Mouse (Mus musculus): Measurements from ENCODE around the gene Upf1. TPM values are rescaled to one million over a fixed set of nuclear protein-coding genes. Genes with fewer than 3 reads are reported as not detected.

Upf1 gene
- polyA plus RNA-seq, 1 experiment from 2014 or later: 14.4 TPM

DNA sequence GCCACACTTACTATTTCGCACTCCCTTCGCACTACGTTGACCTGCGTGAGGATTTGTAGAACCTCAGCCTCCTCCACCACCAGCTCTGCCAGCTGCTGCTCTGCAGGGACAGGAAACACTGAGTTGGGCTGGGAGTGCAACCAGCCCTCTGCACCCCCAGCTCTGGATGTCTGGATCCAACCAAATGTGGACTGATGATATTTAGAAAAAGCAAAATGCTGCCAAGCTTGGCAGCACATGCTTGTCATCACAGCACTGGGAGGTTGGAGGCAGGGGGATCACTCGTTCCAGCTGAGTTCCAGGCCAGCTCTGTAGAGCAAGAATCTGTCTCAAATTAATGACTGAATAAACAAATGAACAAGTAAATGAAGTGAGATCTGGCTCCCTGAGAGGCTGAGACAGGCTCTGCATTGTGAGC lies 59.1 kb downstream of the Upf1 start:
- no peak overlapping the region for H3K9ac ChIP-seq (replicated peaks; ENCODE audit: low read depth, low read length)
- no peaks in the 10 kb centered on the region for H3K9me3 ChIP-seq (ENCODE audit: control insufficient read depth, low read length)
- no peak overlapping the region for H3K27ac ChIP-seq (ENCODE audit: low read depth, low read length)
- no peaks in the 10 kb centered on the region for H3K4me1 ChIP-seq (ENCODE audit: control insufficient read depth, insufficient read depth, low read length)
- H3K27me3 ChIP-seq (ENCODE audit: control insufficient read depth, insufficient read depth, low read length): no peaks in the 10 kb centered on the region
- WGBS: 83% methylated on average over 5 of the region's 5 CpGs
- no peak overlapping the region for H3K4me2 ChIP-seq (ENCODE audit: low read depth, low read length)
- peaks cover 66% of the 10 kb centered on the region for H3K36me3 ChIP-seq (ENCODE audit: control insufficient read depth, insufficient read depth, low read length)
- ATAC-seq (ENCODE audit: low read depth): no peak
- no peak overlapping the region for H3K4me3 ChIP-seq (ENCODE audit: low read depth, low read length)

- H3K4me3 ChIP-seq (ENCODE audit: low read depth, low read length): no peak overlapping the region
- no peaks in the 10 kb centered on the region for H3K9me3 ChIP-seq (ENCODE audit: control insufficient read depth, low read length)
- no peak overlapping the region for H3K27ac ChIP-seq (ENCODE audit: low read depth, low read length)
- peaks cover 18% of the 10 kb centered on the region; the same call in 1 of the 2 replicates for H3K36me3 ChIP-seq (ENCODE audit: control insufficient read depth, insufficient read depth, low read length)
- H3K27me3 ChIP-seq (ENCODE audit: control insufficient read depth, insufficient read depth, low read length): no peaks in the 10 kb centered on the region
- no peak overlapping the region for H3K4me2 ChIP-seq (ENCODE audit: low read depth, low read length)
- no peak overlapping the region for H3K9ac ChIP-seq (replicated peaks; ENCODE audit: low read depth, low read length)
- no peak for ATAC-seq (ENCODE audit: low read depth)
- 0 out of 2 replicates have a peak, but pooled peaks cover 7% of the 10 kb centered on the region for H3K4me1 ChIP-seq (ENCODE audit: control insufficient read depth, insufficient read depth, low read length)
- 90% methylated on average over 8 of the region's 8 CpGs for WGBS
Observed at GRCm38 (mm10) chr8:70286737-70287136, 66.3 kb downstream of the Upf1 start.

DNA sequence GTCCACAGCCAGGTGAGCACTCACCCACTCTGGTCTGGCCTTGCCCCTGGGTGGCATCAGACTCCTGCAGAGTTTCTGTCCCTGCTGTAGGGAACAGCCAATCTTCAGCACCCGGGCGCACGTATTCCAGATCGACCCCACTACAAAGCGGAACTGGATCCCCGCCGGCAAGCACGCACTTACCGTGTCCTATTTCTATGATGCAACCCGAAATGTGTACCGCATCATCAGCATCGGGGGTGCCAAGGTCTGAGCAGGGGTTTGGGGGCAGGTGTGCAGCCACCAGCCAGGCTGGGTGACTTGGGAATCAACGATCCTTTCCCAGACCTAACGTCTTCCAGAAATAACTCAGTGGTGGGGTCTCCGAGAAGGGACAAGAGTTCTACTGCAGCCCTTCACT lies 67.8 kb downstream of the Upf1 start:
- Histone ChIP-seq H3K9ac (replicated peaks; ENCODE audit: low read depth, low read length) (no peak overlapping the region), H3K27ac (ENCODE audit: low read depth, low read length) (no peak overlapping the region), H3K36me3 (ENCODE audit: control insufficient read depth, insufficient read depth, low read length) (peaks cover 16% of the 10 kb centered on the region; the same call in 1 of the 2 replicates), H3K9me3 (ENCODE audit: control insufficient read depth, low read length) (no peaks in the 10 kb centered on the region), H3K27me3 (ENCODE audit: control insufficient read depth, insufficient read depth, low read length) (no peaks in the 10 kb centered on the region), H3K4me2 (ENCODE audit: low read depth, low read length) (no peak overlapping the region), H3K4me1 (ENCODE audit: control insufficient read depth, insufficient read depth, low read length) (0 out of 2 replicates have a peak, but pooled peaks cover 7% of the 10 kb centered on the region), H3K4me3 (ENCODE audit: low read depth, low read length) (no peak overlapping the region)
- no peak for ATAC-seq (ENCODE audit: low read depth)
- WGBS: 96% methylated on average over 15 of the region's 15 CpGs

DNA sequence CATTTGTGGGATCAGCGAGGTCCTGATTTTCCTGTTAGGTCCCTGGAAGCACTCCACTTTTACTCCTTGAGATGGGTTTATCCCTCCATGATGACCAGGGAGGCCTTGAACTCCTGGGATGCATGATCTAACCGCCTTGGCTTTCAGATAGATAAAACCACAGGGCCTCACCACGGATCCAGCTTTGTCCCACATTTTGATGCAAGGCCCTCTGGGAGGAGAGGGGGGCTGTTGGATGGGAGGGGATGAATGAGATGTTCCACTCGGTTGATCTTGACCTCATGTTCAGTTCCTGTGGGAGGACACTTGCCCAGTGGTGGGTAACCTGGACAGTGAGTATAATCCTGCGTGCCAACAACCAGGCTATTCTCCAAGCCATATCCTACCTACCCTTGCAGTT lies 68.7 kb downstream of the Upf1 start:
- 0 out of 2 replicates have a peak, but pooled peaks cover 7% of the 10 kb centered on the region for H3K4me1 ChIP-seq (ENCODE audit: control insufficient read depth, insufficient read depth, low read length)
- no peak overlapping the region for H3K4me3 ChIP-seq (ENCODE audit: low read depth, low read length)
- H3K4me2 ChIP-seq (ENCODE audit: low read depth, low read length): no peak overlapping the region
- H3K9ac ChIP-seq (replicated peaks; ENCODE audit: low read depth, low read length): no peak overlapping the region
- peaks cover 10% of the 10 kb centered on the region; the same call in 1 of the 2 replicates for H3K36me3 ChIP-seq (ENCODE audit: control insufficient read depth, insufficient read depth, low read length)
- no peak for ATAC-seq (ENCODE audit: low read depth)
- 77% methylated on average over 5 of the region's 5 CpGs for WGBS
- H3K9me3 ChIP-seq (ENCODE audit: control insufficient read depth, low read length): no peaks in the 10 kb centered on the region
- no peaks in the 10 kb centered on the region for H3K27me3 ChIP-seq (ENCODE audit: control insufficient read depth, insufficient read depth, low read length)
- H3K27ac ChIP-seq (ENCODE audit: low read depth, low read length): no peak overlapping the region

DNA sequence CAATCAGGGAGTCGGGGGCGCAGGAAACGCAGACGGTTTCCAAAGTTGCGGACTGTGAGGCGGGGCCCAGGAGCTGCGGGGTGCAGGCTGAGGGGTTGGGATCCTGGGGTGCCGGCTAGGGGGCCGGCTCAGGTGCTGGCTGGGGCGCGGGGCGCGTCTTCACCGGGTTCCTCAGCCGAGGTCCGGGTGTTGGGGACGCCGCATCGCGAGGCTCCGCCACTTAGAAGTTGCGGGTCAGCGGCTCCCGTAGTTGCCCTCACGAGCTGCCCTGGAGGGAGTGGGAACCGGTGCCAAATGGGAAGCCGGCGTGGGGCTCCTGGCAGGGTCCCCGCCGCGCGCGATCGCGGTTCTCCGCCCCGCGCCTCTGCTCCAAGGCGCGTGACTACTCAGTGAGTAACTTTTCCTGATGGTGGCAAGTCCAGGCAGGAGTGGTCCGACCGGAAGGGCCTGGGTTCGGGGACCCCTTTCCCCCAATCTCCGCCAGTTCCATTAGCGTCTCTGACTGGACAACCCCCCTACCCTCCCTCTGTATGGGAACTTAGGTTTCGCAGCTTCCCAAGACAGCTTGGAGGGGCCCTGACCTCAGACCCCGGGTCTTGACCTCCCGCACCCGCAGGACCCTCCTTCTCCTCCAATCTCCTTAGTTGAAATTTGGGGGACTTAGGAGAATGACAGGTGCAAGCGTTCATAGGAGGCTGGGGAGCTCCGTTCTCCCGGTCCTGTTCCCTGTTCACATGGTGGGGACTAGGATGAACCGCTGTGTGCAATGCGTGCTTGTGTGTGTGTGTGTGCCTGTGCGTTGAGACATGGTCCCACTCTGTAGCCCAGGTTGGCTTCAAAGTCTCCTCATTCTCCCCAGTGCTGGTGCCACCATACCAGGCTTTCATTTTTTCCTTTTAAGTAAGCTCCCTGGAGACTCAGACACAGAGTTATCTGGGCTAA lies 69.7 kb downstream of the Upf1 start:
- Histone ChIP-seq H3K9me3 (ENCODE audit: control insufficient read depth, low read length) (no peaks in the 10 kb centered on the region), H3K4me3 (ENCODE audit: low read depth, low read length) (peak overlapping the region; percentile 77), H3K4me1 (ENCODE audit: control insufficient read depth, insufficient read depth, low read length) (0 out of 2 replicates have a peak, but pooled peaks cover 7% of the 10 kb centered on the region), H3K27me3 (ENCODE audit: control insufficient read depth, insufficient read depth, low read length) (no peaks in the 10 kb centered on the region), H3K36me3 (ENCODE audit: control insufficient read depth, insufficient read depth, low read length) (peaks cover 7% of the 10 kb centered on the region; the same call in 1 of the 2 replicates), H3K9ac (replicated peaks; ENCODE audit: low read depth, low read length) (peak overlapping the region; percentile 80), H3K27ac (ENCODE audit: low read depth, low read length) (peak overlapping the region; percentile 39; the same call in 1 of the 2 replicates), H3K4me2 (ENCODE audit: low read depth, low read length) (peak overlapping the region; percentile 52)
- peak; percentile 70 for ATAC-seq (ENCODE audit: low read depth)
- under 1% methylated on average over 50 of the region's 55 CpGs for WGBS

DNA sequence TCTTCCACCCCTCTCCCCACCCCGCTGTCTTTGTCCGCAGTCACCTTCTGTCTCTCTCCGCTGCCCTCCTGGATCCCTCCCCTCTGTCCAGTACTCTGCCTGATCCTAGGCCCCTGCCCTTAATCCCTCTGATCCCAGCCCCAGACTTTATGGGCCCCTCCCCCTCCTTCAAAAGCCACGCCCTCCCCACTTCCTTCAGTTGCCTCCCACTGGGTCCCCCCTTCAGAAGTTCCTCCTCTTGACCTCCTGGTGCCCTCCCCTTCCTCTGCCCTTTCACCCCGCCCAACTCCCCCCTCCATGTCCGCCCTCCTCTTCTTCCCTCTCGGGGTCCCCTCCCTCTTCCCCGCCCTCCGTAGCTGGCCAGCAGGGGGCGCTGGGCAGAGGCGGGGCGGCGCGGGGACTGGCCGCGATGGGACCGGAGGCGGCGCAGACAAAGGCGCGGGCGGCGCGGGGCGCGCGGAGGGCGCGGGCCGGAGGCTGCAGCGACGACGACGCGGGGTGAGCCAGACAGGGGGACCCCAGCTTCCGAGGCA lies 70.4 kb downstream of the Upf1 start, which contains the start of gene Homer3:
Gene Homer3, plus strand, starts transcription at position 225 of the 533 bp plus-strand sequence.
- Histone ChIP-seq H3K27me3 (ENCODE audit: control insufficient read depth, insufficient read depth, low read length) (no peaks in the 10 kb centered on the region), H3K4me3 (ENCODE audit: low read depth, low read length) (peak within 1 kb of the TSS; percentile 77), H3K27ac (ENCODE audit: low read depth, low read length) (peak within 1 kb of the TSS; percentile 39; the same call in 1 of the 2 replicates), H3K4me2 (ENCODE audit: low read depth, low read length) (peak within 1 kb of the TSS; percentile 52), H3K4me1 (ENCODE audit: control insufficient read depth, insufficient read depth, low read length) (0 out of 2 replicates have a peak, but pooled peaks cover 7% of the 10 kb centered on the region), H3K9me3 (ENCODE audit: control insufficient read depth, low read length) (no peaks in the 10 kb centered on the region), H3K36me3 (ENCODE audit: control insufficient read depth, insufficient read depth, low read length) (peaks cover 7% of the 10 kb centered on the region; the same call in 1 of the 2 replicates), H3K9ac (replicated peaks; ENCODE audit: low read depth, low read length) (peak within 1 kb of the TSS; percentile 80)
- WGBS: under 1% methylated on average over 18 of the region's 36 CpGs
- ATAC-seq (ENCODE audit: low read depth): peak; percentile 87

Other genes starting within 250 kb of the Upf1 start
- 154 and 176 TPM in 2 replicates for gene Ncan, start 232.4 kb downstream of the Upf1 start, polyA plus RNA-seq (2014; fragmentation: Nextera tagmentation; extraction: Ambion mirVana)
- 22.9 and 35.3 TPM in 2 replicates for gene Nr2c2ap, start 221.9 kb downstream of the Upf1 start, polyA plus RNA-seq (2014; fragmentation: Nextera tagmentation; extraction: Ambion mirVana)
- 9.4 and 12.2 TPM in 2 replicates for gene Rfxank, start 214.1 kb downstream of the Upf1 start, polyA plus RNA-seq (2014; fragmentation: Nextera tagmentation; extraction: Ambion mirVana)
- 63.7 and 72.3 TPM in 2 replicates for gene Borcs8, start 213.8 kb downstream of the Upf1 start, polyA plus RNA-seq (2014; fragmentation: Nextera tagmentation; extraction: Ambion mirVana)
- gene Mef2b, start 213.6 kb downstream of the Upf1 start, polyA plus RNA-seq (2014; fragmentation: Nextera tagmentation; extraction: Ambion mirVana): 0.27 and 0.72 TPM in 2 replicates
- gene Tmem161a, start 180.9 kb downstream of the Upf1 start, polyA plus RNA-seq (2014; fragmentation: Nextera tagmentation; extraction: Ambion mirVana): 28.3 and 34.8 TPM in 2 replicates
- gene Slc25a42, start 141.0 kb downstream of the Upf1 start, polyA plus RNA-seq (2014; fragmentation: Nextera tagmentation; extraction: Ambion mirVana): 7.6 and 10.0 TPM in 2 replicates
- 77.1 and 78.6 TPM in 2 replicates for gene Sugp2, start 119.1 kb downstream of the Upf1 start, polyA plus RNA-seq (2014; fragmentation: Nextera tagmentation; extraction: Ambion mirVana)
- gene Armc6, start 118.8 kb downstream of the Upf1 start, polyA plus RNA-seq (2014; fragmentation: Nextera tagmentation; extraction: Ambion mirVana): 95.5 and 106 TPM in 2 replicates
- gene Homer3, start 70.5 kb downstream of the Upf1 start, polyA plus RNA-seq (2014; fragmentation: Nextera tagmentation; extraction: Ambion mirVana): 16.8 and 25.5 TPM in 2 replicates
- gene Ddx49, start 50.8 kb downstream of the Upf1 start, polyA plus RNA-seq (2014; fragmentation: Nextera tagmentation; extraction: Ambion mirVana): 44.5 and 45.9 TPM in 2 replicates
- 285 and 327 TPM in 2 replicates for gene Cope, start 50.8 kb downstream of the Upf1 start, polyA plus RNA-seq (2014; fragmentation: Nextera tagmentation; extraction: Ambion mirVana)
- gene Cers1, start 37.5 kb downstream of the Upf1 start, polyA plus RNA-seq (2014; fragmentation: Nextera tagmentation; extraction: Ambion mirVana): 33.4 and 42.9 TPM in 2 replicates
- gene Gdf1, start 23.5 kb downstream of the Upf1 start, polyA plus RNA-seq (2014; fragmentation: Nextera tagmentation; extraction: Ambion mirVana): 2.1 and 7.5 TPM in 2 replicates
- gene Comp, start 20.3 kb upstream of the Upf1 start, polyA plus RNA-seq (2014; fragmentation: Nextera tagmentation; extraction: Ambion mirVana): 0.20 and 0.41 TPM in 2 replicates
- 48.2 and 55.9 TPM in 2 replicates for gene Crtc1, start 86.3 kb upstream of the Upf1 start, polyA plus RNA-seq (2014; fragmentation: Nextera tagmentation; extraction: Ambion mirVana)
- gene Klhl26, start 123.7 kb upstream of the Upf1 start, polyA plus RNA-seq (2014; fragmentation: Nextera tagmentation; extraction: Ambion mirVana): 29.4 and 30.1 TPM in 2 replicates
- gene Tmem59l, start 134.1 kb upstream of the Upf1 start, polyA plus RNA-seq (2014; fragmentation: Nextera tagmentation; extraction: Ambion mirVana): 144 and 200 TPM in 2 replicates
- gene Crlf1, start 139.9 kb upstream of the Upf1 start, polyA plus RNA-seq (2014; fragmentation: Nextera tagmentation; extraction: Ambion mirVana): 5.3 and 10.0 TPM in 2 replicates
- gene Rex1bd, start 153.5 kb upstream of the Upf1 start, polyA plus RNA-seq (2014; fragmentation: Nextera tagmentation; extraction: Ambion mirVana): 152 and 172 TPM in 2 replicates
- gene Uba52, start 157.5 kb upstream of the Upf1 start, polyA plus RNA-seq (2014; fragmentation: Nextera tagmentation; extraction: Ambion mirVana): 734 and 750 TPM in 2 replicates
- 303 and 336 TPM in 2 replicates for gene Fkbp8, start 174.4 kb upstream of the Upf1 start, polyA plus RNA-seq (2014; fragmentation: Nextera tagmentation; extraction: Ambion mirVana)
- gene Kxd1, start 174.7 kb upstream of the Upf1 start, polyA plus RNA-seq (2014; fragmentation: Nextera tagmentation; extraction: Ambion mirVana): 50.2 and 51.9 TPM in 2 replicates
- gene Ell, start 186.2 kb upstream of the Upf1 start, polyA plus RNA-seq (2014; fragmentation: Nextera tagmentation; extraction: Ambion mirVana): 16.7 and 17.8 TPM in 2 replicates
- gene Isyna1, start 241.1 kb upstream of the Upf1 start, polyA plus RNA-seq (2014; fragmentation: Nextera tagmentation; extraction: Ambion mirVana): 65.5 and 73.3 TPM in 2 replicates

Measured in neural tube, embryonic 14.5 days (tissue).